Mouse (Mus musculus) lung, adult 2 months (tissue): ENCODE results near the gene Sox21. TPM values are rescaled to one million over a fixed set of nuclear protein-coding genes. Genes with fewer than 3 reads are reported as not detected.

ENCODE experiments used
- DNase-seq: peaks from one replicate; pipeline ENCODE4 v3.0.0; 2022
- H3K4me1 ChIP-seq: fragments of 200-500 bp; 2 replicates; pipeline ENCODE4 v1.6.1; 2011; ENCODE audit warnings: low read length; ENCODE audit not compliant: control insufficient read depth, insufficient read depth
- H3K4me3 ChIP-seq: fragments of 200-500 bp; replicated peaks from 2 replicates; pipeline ENCODE3; 2011; ENCODE audit warnings: low read depth, mild to moderate bottlenecking, control low read depth, low read length; ENCODE audit errors: extremely low read depth
- CTCF ChIP-seq: fragments of 200-500 bp; IDR thresholded peaks from 2 replicates; pipeline ENCODE4 v1.5.1; 2011; ENCODE audit warnings: mild to moderate bottlenecking, low read length, control low read depth; ENCODE audit not compliant: insufficient read depth
- POLR2A ChIP-seq: fragments of 200-500 bp; IDR thresholded peaks from 2 replicates; pipeline ENCODE4 v1.6.1; 2011; ENCODE audit warnings: low read depth, mild to moderate bottlenecking, control low read depth, low read length, borderline replicate concordance; ENCODE audit errors: extremely low read depth
- WGBS: fragments of 180-500 bp; shearing (Covaris S2); methylation state at CpG from one replicate; pipeline ENCODE4 v1.1.7; 2018; 5-methylcytosine and 5-hydroxymethylcytosine counted together
- polyA plus RNA-seq: library from polyadenylated mRNA; depleted of rRNA; stranded (reverse); fragments of >200 nt; gene quantifications from 2 replicates; pipeline ENCODE4 v1.2.3, GENCODE M21; 2012

Gene Sox21
- polyA plus RNA-seq, 1 experiment: 1.5 TPM

- Histone ChIP-seq H3K4me1 (peaks cover 6% of the 10 kb centered on the region; the same call in 1 of the 2 replicates), H3K4me3 (no peak overlapping the region)
- WGBS: 8% methylated on average over 8 of the region's 8 CpGs
- TF ChIP-seq POLR2A (no peak), CTCF (no peak)
- DNase-seq: no peak
Observed at GRCm38 (mm10) chr14:118239351-118239750, 2.5 kb upstream of the Sox21 start.

- 16% methylated on average over 6 of the region's 6 CpGs for WGBS
- TF ChIP-seq CTCF (no peak), POLR2A (no peak)
- peaks cover 6% of the 10 kb centered on the region; the same call in 1 of the 2 replicates for H3K4me1 ChIP-seq
- no peak for DNase-seq
- H3K4me3 ChIP-seq: no peak overlapping the region
Observed at GRCm38 (mm10) chr14:118237786-118238185, 956 bp upstream of the Sox21 start.

- Histone ChIP-seq H3K4me1 (peaks cover 6% of the 10 kb centered on the region; the same call in 1 of the 2 replicates), H3K4me3 (peak overlapping the region; percentile 42)
- TF ChIP-seq CTCF: no peak
- TF ChIP-seq POLR2A: no peak
- peak; percentile 56 for DNase-seq
- WGBS: 1% methylated on average over 73 of the region's 73 CpGs
Observed at GRCm38 (mm10) chr14:118235973-118236885, 601 bp downstream of the Sox21 start.

- H3K4me1 ChIP-seq: peaks cover 6% of the 10 kb centered on the region; the same call in 1 of the 2 replicates
- no peak for TF ChIP-seq CTCF
- no peak for TF ChIP-seq POLR2A
- DNase-seq: peak; percentile 19
- 1% methylated on average over 62 of the region's 62 CpGs for WGBS
- peak overlapping the region; percentile 2 for H3K4me3 ChIP-seq
Observed at GRCm38 (mm10) chr14:118235361-118235972, 1.4 kb downstream of the Sox21 start.

- Histone ChIP-seq H3K4me3 (no peak overlapping the region), H3K4me1 (peaks cover 6% of the 10 kb centered on the region; the same call in 1 of the 2 replicates)
- WGBS: 1% methylated on average over 69 of the region's 84 CpGs
- TF ChIP-seq POLR2A: no peak
- no peak for TF ChIP-seq CTCF
- DNase-seq: peak; percentile 17
Observed at GRCm38 (mm10) chr14:118234541-118235210, 2.2 kb downstream of the Sox21 start.

GRCm38 (mm10) chr14:118233786-118234540 lies 2.9 kb downstream of the Sox21 start:
- TF ChIP-seq CTCF: no peak
- Histone ChIP-seq H3K4me1 (peaks cover 6% of the 10 kb centered on the region; the same call in 1 of the 2 replicates), H3K4me3 (no peak overlapping the region)
- DNase-seq: no peak
- WGBS: 11% methylated on average over 26 of the region's 26 CpGs

GRCm38 (mm10) chr14:118232381-118232970 lies 4.4 kb downstream of the Sox21 start:
- peaks cover 6% of the 10 kb centered on the region; the same call in 1 of the 2 replicates for H3K4me1 ChIP-seq
- TF ChIP-seq CTCF (no peak), POLR2A (no peak)
- no peak for DNase-seq
- H3K4me3 ChIP-seq: no peak overlapping the region
- 9% methylated on average over 8 of the region's 8 CpGs for WGBS

- 5% methylated on average over 21 of the region's 21 CpGs for WGBS
- no peaks in the 10 kb centered on the region for H3K4me1 ChIP-seq
- TF ChIP-seq POLR2A (no peak), CTCF (no peak)
Observed at GRCm38 (mm10) chr14:118226471-118227155, 10.2 kb downstream of the Sox21 start.

GRCm38 (mm10) chr14:118225911-118226310 lies 10.9 kb downstream of the Sox21 start:
- Histone ChIP-seq H3K4me1 (no peaks in the 10 kb centered on the region), H3K4me3 (no peak overlapping the region)
- 4% methylated on average over 21 of the region's 21 CpGs for WGBS
- TF ChIP-seq CTCF (no peak), POLR2A (no peak)
- no peak for DNase-seq

More at GRCm38 (mm10) chr14:118226471-118227155, 10.2 kb downstream of the Sox21 start:
- no peak for DNase-seq
- no peak overlapping the region for H3K4me3 ChIP-seq
